Mouse (Mus musculus): ENCODE data around the gene Gm49321. TPM values are rescaled to one million over a fixed set of nuclear protein-coding genes. Genes with fewer than 3 reads are reported as not detected.

Gene Gm49321
- polyA plus RNA-seq (2015; fragmentation: Nextera tagmentation; extraction: Ambion mirVana), result 14.3 and 19.1 TPM in 2 replicates

- H3K27me3 ChIP-seq, result no peaks in the 10 kb centered on the region
- 95% methylated on average over 1 of the region's 1 CpGs for WGBS
- no peak within 1 kb of the TSS for H3K27ac ChIP-seq
- no peak for ATAC-seq (ENCODE audit: low FRiP score, low read depth)
- H3K9me3 ChIP-seq, result no peaks in the 10 kb centered on the region
- H3K4me1 ChIP-seq, result no peaks in the 10 kb centered on the region
- H3K36me3 ChIP-seq, result peaks cover 79% of the 10 kb centered on the region
- H3K9ac ChIP-seq, result no peak within 1 kb of the TSS
- H3K4me3 ChIP-seq, result no peak within 1 kb of the TSS
- no peak within 1 kb of the TSS for H3K4me2 ChIP-seq (replicated peaks)
Measured at GRCm38 (mm10) chr12:73937353-73937752, at the start of gene Gm49321. TSS of gene Gm49321 (plus strand) at chr12:73937653.

- Histone ChIP-seq H3K4me3 (no peak overlapping the region), H3K4me2 (replicated peaks) (no peak overlapping the region), H3K27me3 (no peaks in the 10 kb centered on the region), H3K36me3 (no peaks in the 10 kb centered on the region), H3K4me1 (no peaks in the 10 kb centered on the region), H3K9me3 (no peaks in the 10 kb centered on the region), H3K27ac (no peak overlapping the region), H3K9ac (no peak overlapping the region)
- WGBS, result 84% methylated on average over 8 of the region's 8 CpGs
- ATAC-seq (ENCODE audit: low FRiP score, low read depth), result no peak
Measured at GRCm38 (mm10) chr12:73888003-73888783, 49.3 kb upstream of the Gm49321 start.

GRCm38 (mm10) chr12:73889571-73889970, 47.9 kb upstream of the Gm49321 start:
- H3K9me3 ChIP-seq, result no peaks in the 10 kb centered on the region
- no peak overlapping the region for H3K4me2 ChIP-seq (replicated peaks)
- no peaks in the 10 kb centered on the region for H3K27me3 ChIP-seq
- H3K27ac ChIP-seq, result no peak overlapping the region
- H3K4me3 ChIP-seq, result no peak overlapping the region
- H3K36me3 ChIP-seq, result no peaks in the 10 kb centered on the region
- no peak for ATAC-seq (ENCODE audit: low FRiP score, low read depth)
- no peaks in the 10 kb centered on the region for H3K4me1 ChIP-seq
- WGBS, result 68% methylated on average over 1 of the region's 1 CpGs
- H3K9ac ChIP-seq, result no peak overlapping the region

- H3K36me3 ChIP-seq, result no peaks in the 10 kb centered on the region
- no peaks in the 10 kb centered on the region for H3K4me1 ChIP-seq
- no peak for ATAC-seq (ENCODE audit: low FRiP score, low read depth)
- H3K4me3 ChIP-seq, result no peak overlapping the region
- H3K9me3 ChIP-seq, result no peaks in the 10 kb centered on the region
- no peaks in the 10 kb centered on the region for H3K27me3 ChIP-seq
- H3K27ac ChIP-seq, result no peak overlapping the region
- no peak overlapping the region for H3K9ac ChIP-seq
- WGBS, result 76% methylated on average over 3 of the region's 3 CpGs
- no peak overlapping the region for H3K4me2 ChIP-seq (replicated peaks)
Measured at GRCm38 (mm10) chr12:73890086-73890485, 47.4 kb upstream of the Gm49321 start.

GRCm38 (mm10) chr12:73892616-73893015, 44.8 kb upstream of the Gm49321 start:
- no peak overlapping the region for H3K4me3 ChIP-seq
- no peak for ATAC-seq (ENCODE audit: low FRiP score, low read depth)
- H3K4me2 ChIP-seq (replicated peaks), result no peak overlapping the region
- no peaks in the 10 kb centered on the region for H3K27me3 ChIP-seq
- WGBS, result 50% methylated on average over 3 of the region's 3 CpGs
- no peaks in the 10 kb centered on the region for H3K36me3 ChIP-seq
- no peaks in the 10 kb centered on the region for H3K4me1 ChIP-seq
- H3K27ac ChIP-seq, result no peak overlapping the region
- no peaks in the 10 kb centered on the region for H3K9me3 ChIP-seq
- no peak overlapping the region for H3K9ac ChIP-seq

GRCm38 (mm10) chr12:73894838-73895237, 42.6 kb upstream of the Gm49321 start:
- no peak overlapping the region for H3K4me3 ChIP-seq
- H3K4me2 ChIP-seq (replicated peaks), result no peak overlapping the region
- no peaks in the 10 kb centered on the region for H3K9me3 ChIP-seq
- no peak overlapping the region for H3K9ac ChIP-seq
- no peaks in the 10 kb centered on the region for H3K4me1 ChIP-seq
- no peak overlapping the region for H3K27ac ChIP-seq
- no peak for ATAC-seq (ENCODE audit: low FRiP score, low read depth)
- WGBS, result 74% methylated on average over 6 of the region's 6 CpGs
- no peaks in the 10 kb centered on the region for H3K27me3 ChIP-seq
- no peaks in the 10 kb centered on the region for H3K36me3 ChIP-seq

- Histone ChIP-seq H3K27ac (no peak overlapping the region), H3K4me3 (no peak overlapping the region), H3K9me3 (no peaks in the 10 kb centered on the region), H3K4me2 (replicated peaks) (no peak overlapping the region), H3K27me3 (no peaks in the 10 kb centered on the region), H3K36me3 (no peaks in the 10 kb centered on the region), H3K9ac (no peak overlapping the region), H3K4me1 (no peaks in the 10 kb centered on the region)
- 72% methylated on average over 2 of the region's 2 CpGs for WGBS
- no peak for ATAC-seq (ENCODE audit: low FRiP score, low read depth)
Measured at GRCm38 (mm10) chr12:73895674-73896073, 41.8 kb upstream of the Gm49321 start.

- ATAC-seq (ENCODE audit: low FRiP score, low read depth), result no peak
- no peak overlapping the region for H3K4me2 ChIP-seq (replicated peaks)
- H3K9ac ChIP-seq, result no peak overlapping the region
- H3K27ac ChIP-seq, result no peak overlapping the region
- H3K36me3 ChIP-seq, result no peaks in the 10 kb centered on the region
- no peak overlapping the region for H3K4me3 ChIP-seq
- H3K9me3 ChIP-seq, result no peaks in the 10 kb centered on the region
- H3K27me3 ChIP-seq, result no peaks in the 10 kb centered on the region
- WGBS, result 76% methylated on average over 3 of the region's 3 CpGs
- H3K4me1 ChIP-seq, result no peaks in the 10 kb centered on the region
Measured at GRCm38 (mm10) chr12:73896471-73896870, 41.0 kb upstream of the Gm49321 start.

GRCm38 (mm10) chr12:73898281-73898680, 39.2 kb upstream of the Gm49321 start:
- H3K4me1 ChIP-seq, result no peaks in the 10 kb centered on the region
- H3K4me3 ChIP-seq, result no peak overlapping the region
- H3K36me3 ChIP-seq, result no peaks in the 10 kb centered on the region
- no peak overlapping the region for H3K27ac ChIP-seq
- H3K9me3 ChIP-seq, result no peaks in the 10 kb centered on the region
- no peak overlapping the region for H3K4me2 ChIP-seq (replicated peaks)
- H3K27me3 ChIP-seq, result no peaks in the 10 kb centered on the region
- no peak for ATAC-seq (ENCODE audit: low FRiP score, low read depth)
- 78% methylated on average over 2 of the region's 2 CpGs for WGBS
- H3K9ac ChIP-seq, result no peak overlapping the region

- Histone ChIP-seq H3K36me3 (no peaks in the 10 kb centered on the region), H3K27me3 (no peaks in the 10 kb centered on the region), H3K27ac (no peak overlapping the region), H3K9me3 (no peaks in the 10 kb centered on the region), H3K4me2 (replicated peaks) (no peak overlapping the region), H3K4me3 (no peak overlapping the region), H3K9ac (no peak overlapping the region), H3K4me1 (peaks cover 15% of the 10 kb centered on the region)
- 85% methylated on average over 5 of the region's 5 CpGs for WGBS
- ATAC-seq (ENCODE audit: low FRiP score, low read depth), result no peak
Measured at GRCm38 (mm10) chr12:73904133-73904934, 33.1 kb upstream of the Gm49321 start.

- WGBS, result 44% methylated on average over 2 of the region's 2 CpGs
- H3K4me2 ChIP-seq (replicated peaks), result no peak overlapping the region
- no peak for ATAC-seq (ENCODE audit: low FRiP score, low read depth)
Measured at GRCm38 (mm10) chr12:73905041-73905440, 32.4 kb upstream of the Gm49321 start.

GRCm38 (mm10) chr12:73905555-73905954, 31.9 kb upstream of the Gm49321 start:
- no peak overlapping the region for H3K9ac ChIP-seq
- H3K4me3 ChIP-seq, result no peak overlapping the region
- no peaks in the 10 kb centered on the region for H3K36me3 ChIP-seq
- H3K4me1 ChIP-seq, result peaks cover 25% of the 10 kb centered on the region
- no peaks in the 10 kb centered on the region for H3K27me3 ChIP-seq
- H3K27ac ChIP-seq, result no peak overlapping the region
- no peaks in the 10 kb centered on the region for H3K9me3 ChIP-seq
- no peak overlapping the region for H3K4me2 ChIP-seq (replicated peaks)
- WGBS, result 63% methylated on average over 4 of the region's 4 CpGs
- no peak for ATAC-seq (ENCODE audit: low FRiP score, low read depth)

More at GRCm38 (mm10) chr12:73905041-73905440, 32.4 kb upstream of the Gm49321 start:
- H3K27me3 ChIP-seq, result no peaks in the 10 kb centered on the region
- H3K4me1 ChIP-seq, result peaks cover 21% of the 10 kb centered on the region
- H3K4me3 ChIP-seq, result no peak overlapping the region
- H3K27ac ChIP-seq, result no peak overlapping the region
- H3K9ac ChIP-seq, result no peak overlapping the region
- H3K9me3 ChIP-seq, result no peaks in the 10 kb centered on the region
- H3K36me3 ChIP-seq, result no peaks in the 10 kb centered on the region
